Mouse (Mus musculus) liver, embryonic 15.5 days (tissue): ENCODE results near the gene Noxred1. TPM values are rescaled to one million over a fixed set of nuclear protein-coding genes. Genes with fewer than 3 reads are reported as not detected.

ENCODE experiments used
- ATAC-seq: fragments of 200-750 bp; cut with Nextera tagmentation; 2 replicates; pipeline ENCODE4 v1.8.0; 2017; ENCODE audit warnings: moderate number of reproducible peaks, mild to moderate bottlenecking, moderate library complexity; ENCODE audit not compliant: insufficient read depth
- H3K27ac ChIP-seq: fragments of 300-500 bp; sonication (generic); replicated peaks from 2 replicates; pipeline ENCODE4 v1.5.1; 2015; ENCODE audit warnings: mild to moderate bottlenecking, inconsistent platforms
- H3K27me3 ChIP-seq: fragments of 300-500 bp; sonication (generic); 2 replicates; pipeline ENCODE4 v1.6.1; 2015; ENCODE audit warnings: mild to moderate bottlenecking, inconsistent platforms
- H3K36me3 ChIP-seq: fragments of 300-500 bp; sonication (generic); replicated peaks from 2 replicates; pipeline ENCODE4 v1.6.1; 2015; ENCODE audit warnings: moderate library complexity, mild to moderate bottlenecking, inconsistent platforms
- H3K4me1 ChIP-seq: fragments of 300-500 bp; sonication (generic); replicated peaks from 2 replicates; pipeline ENCODE4 v1.6.1; 2015; ENCODE audit warnings: inconsistent platforms
- H3K4me2 ChIP-seq: fragments of 300-500 bp; sonication (generic); 2 replicates; pipeline ENCODE4 v1.6.1; 2015; ENCODE audit warnings: moderate library complexity, mild to moderate bottlenecking, inconsistent platforms
- H3K4me3 ChIP-seq: fragments of 300-500 bp; sonication (generic); replicated peaks from 2 replicates; pipeline ENCODE4 v1.5.1; 2015; ENCODE audit warnings: mild to moderate bottlenecking, inconsistent platforms
- H3K9ac ChIP-seq: fragments of 300-500 bp; sonication (generic); 2 replicates; pipeline ENCODE4 v1.6.1; 2015; ENCODE audit warnings: moderate library complexity, mild to moderate bottlenecking, inconsistent platforms
- H3K9me3 ChIP-seq: fragments of 300-500 bp; sonication (generic); replicated peaks from 2 replicates; pipeline ENCODE4 v1.6.1; 2016; ENCODE audit warnings: inconsistent platforms
- WGBS: fragments of 180-500 bp; shearing (Covaris S2); methylation state at CpG from one replicate; pipeline ENCODE4 v1.1.7; 2015; ENCODE audit warnings: mixed read lengths; ENCODE audit not compliant: insufficient replicate concordance; 5-methylcytosine and 5-hydroxymethylcytosine counted together
- microRNA-seq: library from miRNA; unstranded; fragments of <30 nt; microRNA quantifications from one replicate; pipeline ENCODE4, GENCODE M21; 2016
- polyA plus RNA-seq: library from polyadenylated mRNA; unstranded; fragments of >200 nt; fragmentation: Nextera tagmentation; extraction: Ambion mirVana; gene quantifications from 2 replicates; pipeline ENCODE4 v1.2.1, GENCODE M21; 2015

Gene Noxred1
- polyA plus RNA-seq, 1 experiment from 2014 or later, result 0.20 TPM

GRCm38 (mm10) chr12:87198792-87199191 lies 39.7 kb downstream of the Noxred1 start:
- 70% methylated on average over 6 of the region's 6 CpGs for WGBS
- peaks cover 18% of the 10 kb centered on the region for H3K4me1 ChIP-seq
- H3K27ac ChIP-seq, result no peak overlapping the region
- ATAC-seq, result no peak
- H3K27me3 ChIP-seq, result peaks cover 33% of the 10 kb centered on the region
- peak overlapping the region; percentile 71; the same call in 1 of the 2 replicates for H3K4me3 ChIP-seq
- no peaks in the 10 kb centered on the region for H3K9me3 ChIP-seq
- H3K36me3 ChIP-seq, result no peaks in the 10 kb centered on the region
- peak overlapping the region; percentile 95; the same call in 1 of the 2 replicates for H3K4me2 ChIP-seq
- H3K9ac ChIP-seq, result no peak overlapping the region

GRCm38 (mm10) chr12:87196310-87196709 lies 42.2 kb downstream of the Noxred1 start:
- H3K27ac ChIP-seq, result no peak overlapping the region
- no peak for ATAC-seq
- H3K9me3 ChIP-seq, result no peaks in the 10 kb centered on the region
- H3K4me2 ChIP-seq, result no peak overlapping the region
- H3K4me3 ChIP-seq, result no peak overlapping the region
- H3K36me3 ChIP-seq, result no peaks in the 10 kb centered on the region
- peaks cover 26% of the 10 kb centered on the region for H3K27me3 ChIP-seq
- no peak overlapping the region for H3K9ac ChIP-seq
- peaks cover 18% of the 10 kb centered on the region for H3K4me1 ChIP-seq

- no peaks in the 10 kb centered on the region for H3K36me3 ChIP-seq
- peaks cover 14% of the 10 kb centered on the region; the same call in 1 of the 2 replicates for H3K4me1 ChIP-seq
- H3K27me3 ChIP-seq, result peaks cover 14% of the 10 kb centered on the region
- H3K4me3 ChIP-seq, result no peak overlapping the region
- no peak for ATAC-seq
- 45% methylated on average over 1 of the region's 1 CpGs for WGBS
- H3K27ac ChIP-seq, result no peak overlapping the region
- H3K9ac ChIP-seq, result no peak overlapping the region
- no peak overlapping the region for H3K4me2 ChIP-seq
- no peaks in the 10 kb centered on the region for H3K9me3 ChIP-seq
These were observed 43.5 kb downstream of the Noxred1 start for GRCm38 (mm10) chr12:87195069-87195468.

- no peak overlapping the region for H3K9ac ChIP-seq
- 30% methylated on average over 3 of the region's 3 CpGs for WGBS
- no peak overlapping the region for H3K27ac ChIP-seq
- no peak overlapping the region for H3K4me3 ChIP-seq
- H3K4me2 ChIP-seq, result no peak overlapping the region
- ATAC-seq, result no peak
- H3K4me1 ChIP-seq, result peaks cover 4% of the 10 kb centered on the region; the same call in 1 of the 2 replicates
- H3K27me3 ChIP-seq, result no peaks in the 10 kb centered on the region
- no peaks in the 10 kb centered on the region for H3K36me3 ChIP-seq
- no peaks in the 10 kb centered on the region for H3K9me3 ChIP-seq
These were observed 45.5 kb downstream of the Noxred1 start for GRCm38 (mm10) chr12:87193008-87193407.

GRCm38 (mm10) chr12:87177631-87178030 lies 60.9 kb downstream of the Noxred1 start:
- no peak for ATAC-seq

GRCm38 (mm10) chr12:87175194-87175946 lies 63.2 kb downstream of the Noxred1 start:
- H3K4me3 ChIP-seq, result no peak overlapping the region
- no peaks in the 10 kb centered on the region for H3K9me3 ChIP-seq
- ATAC-seq, result no peak
- H3K27ac ChIP-seq, result no peak overlapping the region
- no peaks in the 10 kb centered on the region for H3K27me3 ChIP-seq
- H3K9ac ChIP-seq, result no peak overlapping the region
- WGBS, result 38% methylated on average over 4 of the region's 4 CpGs
- H3K4me1 ChIP-seq, result no peaks in the 10 kb centered on the region
- no peak overlapping the region for H3K4me2 ChIP-seq
- H3K36me3 ChIP-seq, result no peaks in the 10 kb centered on the region

More at GRCm38 (mm10) chr12:87177631-87178030, 60.9 kb downstream of the Noxred1 start:
- Histone ChIP-seq H3K4me1 (no peaks in the 10 kb centered on the region), H3K4me2 (no peak overlapping the region), H3K9me3 (no peaks in the 10 kb centered on the region), H3K4me3 (no peak overlapping the region), H3K9ac (no peak overlapping the region), H3K27ac (no peak overlapping the region), H3K36me3 (no peaks in the 10 kb centered on the region), H3K27me3 (no peaks in the 10 kb centered on the region)
- 80% methylated on average over 4 of the region's 4 CpGs for WGBS

Small RNA genes within 50 kb of the gene (microRNA-seq; reads per million reads assigned to microRNA genes)
- not detected for gene Gm47293

Other genes starting within 250 kb of the Noxred1 start
- 0.05 TPM in 1 of 2 replicates, not detected in the other for gene Zdhhc22, start 248.3 kb downstream of the Noxred1 start, polyA plus RNA-seq
- not detected in 2 replicates for gene Tmem63c, start 217.4 kb downstream of the Noxred1 start, polyA plus RNA-seq
- 0.16 TPM in 1 of 2 replicates, not detected in the other for gene Ngb, start 136.2 kb downstream of the Noxred1 start, polyA plus RNA-seq
- gene Gstz1, start 91.6 kb downstream of the Noxred1 start, polyA plus RNA-seq, result 99.1 and 101 TPM in 2 replicates
- gene Pomt2, start 90.8 kb downstream of the Noxred1 start, polyA plus RNA-seq, result 3.8 and 4.0 TPM in 2 replicates
- 4.8 and 6.8 TPM in 2 replicates for gene Samd15, start 39.0 kb downstream of the Noxred1 start, polyA plus RNA-seq
- 0.39 and 0.40 TPM in 2 replicates for gene Tmed8, start 38.3 kb downstream of the Noxred1 start, polyA plus RNA-seq
- gene Vipas39, start 27.5 kb upstream of the Noxred1 start, polyA plus RNA-seq, result 8.2 and 9.5 TPM in 2 replicates
- gene Ahsa1, start 27.7 kb upstream of the Noxred1 start, polyA plus RNA-seq, result 129 and 132 TPM in 2 replicates
- 0.15 and 0.23 TPM in 2 replicates for gene Ism2, start 61.0 kb upstream of the Noxred1 start, polyA plus RNA-seq
- gene Sptlc2, start 149.6 kb upstream of the Noxred1 start, polyA plus RNA-seq, result 25.9 and 28.6 TPM in 2 replicates
- 130 and 158 TPM in 2 replicates for gene Slirp, start 205.2 kb upstream of the Noxred1 start, polyA plus RNA-seq
- gene Alkbh1, start 205.3 kb upstream of the Noxred1 start, polyA plus RNA-seq, result 16.7 and 19.9 TPM in 2 replicates
- gene Snw1, start 233.5 kb upstream of the Noxred1 start, polyA plus RNA-seq, result 46.4 and 48.1 TPM in 2 replicates